Mouse (Mus musculus) adrenal gland, adult (tissue): ENCODE measurements around the gene Gm20388.

Experiments used
- DNase-seq, 2 experiments: peaks; one replicate each; pipeline ENCODE4 v3.0.0; 2022 to 2023; ENCODE audit warnings: low spot score in 1 of 2; ENCODE audit not compliant: inconsistent age in 2 of 2

Gene Gm20388

DNA sequence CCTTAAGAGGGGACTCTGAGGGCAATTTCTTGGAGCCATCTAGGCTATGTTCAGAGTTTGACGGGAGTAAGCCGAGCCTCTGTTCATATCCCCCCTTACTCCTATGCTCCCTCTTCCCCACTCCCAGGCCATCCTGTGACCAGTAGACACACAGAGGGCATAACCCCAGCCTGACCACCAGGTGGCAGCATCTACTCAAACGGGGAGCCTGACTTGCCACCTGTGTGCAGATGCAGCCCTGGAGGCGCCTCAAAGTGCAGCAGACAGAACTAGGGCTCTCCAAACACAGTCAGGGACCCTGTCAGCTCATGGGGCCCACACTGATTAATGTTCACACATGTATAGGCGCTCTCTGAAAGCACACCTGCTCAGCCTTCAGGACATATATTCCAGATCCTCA lies 2362.5 kb downstream of the Gm20388 start:
- DNase-seq = peak; percentile 84 to 92

GRCm38 (mm10) chr8:122273826-122274225 lies 2363.2 kb downstream of the Gm20388 start:
- DNase-seq = no peak

GRCm38 (mm10) chr8:122274651-122275391 lies 2364.2 kb downstream of the Gm20388 start:
- peak; percentile 69 to 77 for DNase-seq

DNA sequence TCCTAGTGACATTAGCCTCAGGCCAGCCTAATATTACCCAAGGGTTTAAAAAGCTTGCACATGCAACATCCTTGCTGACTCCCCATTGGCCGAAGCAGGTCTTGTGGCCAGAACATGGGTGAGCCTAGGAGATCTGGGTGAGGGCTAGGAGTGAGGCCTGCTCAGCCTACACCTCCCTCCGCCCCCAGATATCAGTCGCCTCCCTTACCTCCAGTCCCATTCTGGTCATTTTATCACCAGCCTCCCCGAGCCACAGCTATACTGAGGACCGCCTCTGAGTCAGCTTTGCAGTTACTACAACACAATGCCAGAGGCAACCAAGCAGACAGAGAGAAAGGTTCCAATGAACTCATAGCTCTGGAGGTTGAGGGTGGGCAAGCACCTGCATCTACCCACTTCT lies 2365.7 kb downstream of the Gm20388 start:
- no peak for DNase-seq

DNA sequence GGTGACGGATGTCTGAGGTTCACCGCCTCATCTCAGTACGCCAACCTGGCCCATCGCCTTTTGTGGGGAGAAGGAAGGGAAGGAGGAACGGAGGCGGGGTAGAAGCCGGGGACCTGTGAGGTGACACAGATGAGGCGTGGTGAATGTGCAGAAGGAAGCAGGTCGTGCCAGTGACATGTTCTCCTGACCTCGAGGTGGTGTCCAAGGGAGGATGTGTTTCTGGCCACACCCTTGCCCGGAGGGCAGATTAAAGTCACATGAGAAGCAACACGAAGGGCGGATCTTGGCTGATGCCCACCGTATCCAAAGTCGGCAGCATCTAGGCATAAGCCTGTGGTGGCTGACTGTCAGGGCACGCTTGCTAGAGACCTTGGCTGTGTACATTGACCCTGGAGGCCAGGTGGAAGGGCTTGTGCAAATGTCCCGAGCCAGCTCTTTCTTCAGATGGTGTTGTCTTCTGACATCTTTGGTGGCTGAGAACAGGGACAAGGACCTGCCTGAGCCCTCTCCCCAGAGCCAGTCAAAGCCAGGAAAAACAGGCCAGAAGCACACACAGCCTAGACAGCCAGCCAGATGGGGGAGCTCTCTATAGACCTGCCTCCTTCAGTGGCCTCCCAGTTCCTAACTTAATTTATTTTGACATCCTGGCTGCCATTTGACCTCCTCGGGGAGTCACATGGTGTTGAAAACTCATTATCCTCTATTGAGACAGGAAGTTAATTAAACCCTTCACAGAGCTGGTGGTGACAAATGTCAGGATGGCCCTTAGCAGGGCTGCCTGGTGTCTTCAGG lies 2366.8 kb downstream of the Gm20388 start:
- no peak for DNase-seq

DNA sequence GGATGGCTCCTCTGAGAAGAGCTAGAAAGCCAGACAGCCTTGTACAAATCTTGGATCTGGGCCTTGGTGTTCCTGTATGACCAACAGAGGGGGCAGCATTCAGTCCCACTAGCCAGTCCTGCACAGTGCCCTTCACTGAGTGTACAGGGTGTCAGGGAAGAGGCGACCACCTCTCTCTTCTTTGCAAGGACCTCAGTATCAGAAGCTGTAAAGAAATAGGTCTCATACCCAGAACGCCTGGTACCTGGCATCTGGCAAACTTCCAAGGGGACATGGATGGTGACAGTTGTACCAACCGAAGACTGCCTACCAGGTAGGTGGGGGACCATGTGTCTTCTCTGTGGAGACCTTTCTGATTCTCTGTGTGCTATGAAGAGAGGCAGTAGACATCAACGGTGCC lies 2369.5 kb downstream of the Gm20388 start:
- DNase-seq = peak; percentile 49 to 66

DNA sequence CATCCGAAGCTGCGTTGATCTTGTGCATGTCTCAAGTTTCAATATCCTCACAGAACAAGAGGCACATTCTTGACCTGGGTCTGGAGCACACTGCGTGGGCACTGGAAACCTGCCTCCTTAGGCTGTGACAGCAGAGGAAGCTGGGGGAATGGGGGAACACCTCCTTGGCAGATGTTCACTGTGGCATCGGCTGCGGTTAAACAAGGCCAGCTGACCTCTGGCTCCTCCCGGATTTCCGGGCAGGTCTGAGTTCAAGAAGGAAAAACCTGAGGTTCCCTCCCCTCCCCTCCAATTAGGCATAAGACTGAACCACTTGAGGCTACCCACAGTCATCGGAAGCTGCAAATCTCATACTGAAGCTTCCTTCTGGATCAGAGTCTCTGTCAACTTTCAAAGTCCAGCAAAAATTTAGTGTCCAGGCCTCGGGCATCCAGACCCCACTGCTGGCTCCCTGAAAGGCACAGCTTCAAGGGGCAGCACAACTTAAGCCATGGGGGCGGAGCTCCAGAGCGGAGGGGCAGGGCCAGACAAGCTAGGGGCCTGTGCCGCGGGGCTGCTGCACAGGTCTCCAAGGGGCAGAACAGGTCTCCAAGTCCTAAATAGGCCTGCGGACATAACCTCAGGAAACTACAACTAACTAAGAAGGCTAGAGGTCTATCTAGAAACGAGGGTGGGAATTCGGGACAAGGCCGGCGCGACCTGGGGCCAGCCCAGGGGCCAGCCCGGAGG lies 2370.1 kb downstream of the Gm20388 start:
- peak in 1 of 2 experiments; percentile 53 for DNase-seq

DNA sequence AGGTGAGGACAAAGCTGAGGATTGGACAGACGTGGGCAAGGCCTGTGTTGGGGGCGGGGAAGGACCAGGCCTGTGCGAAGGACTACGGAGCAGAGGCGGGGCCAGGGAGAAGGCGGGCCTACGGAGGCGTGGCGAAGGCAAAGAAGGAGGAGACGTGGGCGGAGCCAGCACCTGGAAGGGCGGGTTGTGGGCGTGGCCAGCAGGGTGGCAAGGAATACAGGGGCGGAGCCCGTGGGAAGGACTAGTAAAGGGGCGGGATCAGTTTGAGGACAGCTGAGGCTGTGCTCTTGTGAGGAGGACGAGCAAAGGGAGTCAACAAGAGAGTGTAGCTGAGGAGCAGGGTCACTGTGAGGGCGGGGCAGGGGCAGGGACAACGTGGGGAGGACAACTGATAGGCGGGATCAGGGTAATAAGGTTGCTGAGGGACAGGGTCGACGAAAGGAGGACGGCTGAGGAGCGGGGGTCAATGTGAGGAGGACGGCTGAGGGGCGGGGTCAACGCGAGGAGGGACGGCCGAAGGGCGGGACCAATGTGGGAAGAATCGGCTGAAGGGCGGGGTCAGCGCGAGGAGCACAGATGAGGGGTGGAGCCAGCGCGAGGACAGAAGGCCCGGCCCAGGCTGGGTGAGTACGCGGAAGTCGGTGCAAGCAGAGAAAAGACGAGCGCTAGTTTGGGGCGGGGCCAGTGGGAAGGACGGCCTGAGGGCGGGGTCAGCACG lies 2370.8 kb downstream of the Gm20388 start:
- DNase-seq = peak; percentile 100

GRCm38 (mm10) chr8:122282035-122282358 lies 2371.4 kb downstream of the Gm20388 start, which contains the start of gene Zfpm1:
Zfpm1 (plus strand) TSS chr8:122282141.
- DNase-seq = no peak

- peak; percentile 72 to 83 for DNase-seq
Observed at GRCm38 (mm10) chr8:122282501-122283355, 2372.1 kb downstream of the Gm20388 start.

GRCm38 (mm10) chr8:122283356-122284202 lies 2372.9 kb downstream of the Gm20388 start:
- DNase-seq = peak; percentile 82 to 88

DNA sequence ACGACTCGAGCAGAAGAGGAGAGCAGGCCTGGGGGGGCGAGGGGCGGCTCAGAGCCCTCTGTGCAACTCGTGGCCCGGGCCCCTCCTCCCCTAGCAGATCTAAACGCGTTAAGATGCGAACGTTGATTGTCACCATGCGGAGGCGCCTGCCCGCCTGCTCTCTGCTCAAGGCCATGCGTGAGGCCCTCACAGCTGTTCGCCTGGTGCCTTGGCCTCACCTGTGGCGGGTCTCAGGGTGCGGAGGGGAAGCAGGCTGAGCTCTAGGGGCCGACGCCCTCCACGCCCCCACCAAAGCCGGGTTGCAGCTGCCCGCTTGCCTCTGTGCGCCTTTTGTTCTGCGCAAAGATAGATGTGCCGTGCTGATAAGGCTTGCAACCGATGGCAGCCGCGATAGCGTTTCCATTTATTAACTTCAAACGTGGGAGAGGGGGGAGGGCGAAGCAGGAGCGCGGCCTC lies 2373.6 kb downstream of the Gm20388 start:
- DNase-seq = peak; percentile 68 to 86

GRCm38 (mm10) chr8:122284659-122285261 lies 2374.1 kb downstream of the Gm20388 start:
- peak; percentile 37 to 69 for DNase-seq

GRCm38 (mm10) chr8:122285727-122286126 lies 2375.1 kb downstream of the Gm20388 start:
- no peak for DNase-seq

DNA sequence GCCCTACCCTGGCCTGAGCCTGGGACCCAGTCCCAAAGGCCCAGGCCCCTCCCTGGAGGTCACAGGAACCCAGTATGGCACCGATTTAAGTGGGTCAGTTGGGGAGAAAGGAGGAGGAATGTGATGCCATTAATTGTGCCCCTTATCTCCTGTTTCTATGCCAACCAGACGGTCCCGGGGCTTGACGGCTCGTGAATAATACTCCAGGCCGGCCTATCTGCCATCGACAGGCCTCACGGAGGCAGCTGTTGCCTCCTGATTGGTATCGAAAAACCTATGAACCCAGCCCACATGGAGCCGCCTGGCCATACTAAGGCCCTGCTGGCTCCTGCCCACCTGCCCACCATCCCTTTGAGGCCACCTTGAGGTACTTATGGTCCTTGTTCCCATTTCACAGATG lies 2376.3 kb downstream of the Gm20388 start:
- peak; percentile 41 to 60 for DNase-seq

- DNase-seq = no peak
Observed at GRCm38 (mm10) chr8:122287742-122288141, 2377.1 kb downstream of the Gm20388 start.

DNA sequence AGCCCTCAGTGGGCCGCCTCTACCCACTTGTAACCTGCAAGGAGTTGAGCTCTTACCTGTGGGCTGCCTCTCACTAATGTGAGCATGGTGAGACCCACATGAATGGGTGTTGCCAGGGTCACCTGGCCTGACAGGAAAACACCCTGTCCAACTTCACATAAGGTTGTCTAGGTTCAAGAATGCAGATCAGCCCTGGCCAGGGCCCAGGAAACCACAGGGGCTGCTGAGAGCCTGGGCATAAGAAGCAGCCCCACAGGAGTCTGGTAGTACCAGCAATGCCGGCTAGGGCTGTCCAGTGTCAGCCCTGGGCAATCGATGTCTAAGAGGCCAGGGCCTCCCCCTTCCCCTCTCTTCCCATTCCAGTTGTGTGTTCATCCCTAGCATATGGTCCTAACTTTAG lies 2377.7 kb downstream of the Gm20388 start:
- no peak for DNase-seq

DNA sequence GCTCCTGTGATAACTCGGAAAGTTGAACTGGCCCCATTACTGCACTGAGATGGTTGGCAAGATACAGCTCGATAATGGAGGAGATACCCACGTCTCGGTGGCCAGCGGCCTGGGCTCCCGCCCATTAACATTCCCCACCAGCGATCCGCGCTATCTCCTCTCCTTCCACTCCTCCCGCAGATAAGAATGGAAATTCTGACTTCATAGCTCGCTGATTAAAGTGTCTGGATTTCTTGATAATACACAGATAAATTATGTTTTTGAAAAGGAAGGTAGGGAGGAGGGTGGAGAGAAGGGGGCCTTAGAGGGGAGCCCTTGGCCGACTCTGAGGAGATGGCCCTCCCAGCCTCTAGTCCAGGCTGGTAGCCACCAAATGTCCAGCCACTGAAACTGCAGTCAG lies 2380.4 kb downstream of the Gm20388 start:
- no peak for DNase-seq

- no peak for DNase-seq
Observed at GRCm38 (mm10) chr8:122291549-122291948, 2380.9 kb downstream of the Gm20388 start.
